Mouse (Mus musculus): Measurements from ENCODE around the gene Foxa3. TPM values are rescaled to one million over a fixed set of nuclear protein-coding genes. Genes with fewer than 3 reads are reported as not detected.

Foxa3 gene
- total and polyA plus RNA-seq, 3 experiments: not detected

- Histone ChIP-seq H3K27me3 (ENCODE audit: control insufficient read depth in 1 of 2, insufficient read depth in 2 of 2, low read length in 2 of 2) (no peaks in the 10 kb centered on the region), H3K4me3 (ENCODE audit: control insufficient read depth in 1 of 2, insufficient read depth in 1 of 2, low read depth in 2 of 2, low read length in 2 of 2) (no peak overlapping the region), H3K9me3 (replicated peaks; ENCODE audit: insufficient read depth, low read length) (no peaks in the 10 kb centered on the region), H3K36me3 (ENCODE audit: control insufficient read depth in 1 of 2, insufficient read depth in 2 of 2, low read length in 2 of 2) (peaks cover 9 to 10% of the 10 kb centered on the region in 2 experiments), H3K27ac (ENCODE audit: control insufficient read depth, low read depth, low read length) (no peak overlapping the region), H3K79me2 (ENCODE audit: control insufficient read depth, insufficient read depth, low read length, poor library complexity) (peaks cover under 1% of the 10 kb centered on the region; the same call in 1 of the 2 replicates), H3K9ac (ENCODE audit: control insufficient read depth, low read depth, low read length, poor library complexity, severe bottlenecking) (no peak overlapping the region), H3K4me1 (ENCODE audit: control insufficient read depth in 1 of 2, insufficient read depth in 2 of 2, low read length in 2 of 2) (peaks cover 5 to 7% of the 10 kb centered on the region in 2 experiments; a peak in 3 of 4 replicates)
- no peak for DNase-seq (ENCODE audit: low read depth, low spot score)
- TF ChIP-seq ETS1 (IDR thresholded peaks at IDR 0.05; ENCODE audit: low read depth, low read length) (no peak), SIN3A (IDR thresholded peaks at IDR 0.05; ENCODE audit: low read length) (no peak), CHD1 (IDR thresholded peaks at IDR 0.05; ENCODE audit: low read depth, low read length) (no peak), USF1 (IDR thresholded peaks at IDR 0.05; ENCODE audit: low read depth, low read length) (no peak)
Measured at GRCm38 (mm10) chr7:19031641-19032040, 8.3 kb upstream of the Foxa3 start.

GRCm38 (mm10) chr7:19029084-19029653 is 5.8 kb upstream of the Foxa3 start:
- TF ChIP-seq UBTF (IDR thresholded peaks at IDR 0.05; ENCODE audit: borderline replicate concordance, insufficient read depth, low read depth, low read length): no peak
- peak; percentile 55 for TF ChIP-seq SMC3 (IDR thresholded peaks at IDR 0.05; ENCODE audit: low read depth, low read length)
- no peak for TF ChIP-seq E2F4 (IDR thresholded peaks at IDR 0.05; ENCODE audit: borderline replicate concordance, low read depth, low read length)
- no peak for TF ChIP-seq ZKSCAN1 (IDR thresholded peaks at IDR 0.05; ENCODE audit: low read depth, low read length)
- peak; percentile 36 for TF ChIP-seq RAD21 (IDR thresholded peaks at IDR 0.05; ENCODE audit: low read depth, low read length)
- TF ChIP-seq GATA1 (IDR thresholded peaks at IDR 0.05; ENCODE audit: low read depth, low read length): no peak
- TF ChIP-seq CTCF (IDR thresholded peaks at IDR 0.05 in 2 of 3, conservative IDR thresholded peaks at IDR 0.05 in 1 of 3; ENCODE audit: control insufficient read depth in 1 of 3, insufficient read depth in 1 of 3, low read depth in 2 of 3, low read length in 3 of 3, poor library complexity in 1 of 3, severe bottlenecking in 1 of 3): peak; percentile 72 to 85 (median 83)
- no peak for TF ChIP-seq CHD1 (IDR thresholded peaks at IDR 0.05; ENCODE audit: low read depth, low read length)
- TF ChIP-seq MAX (IDR thresholded peaks at IDR 0.05; ENCODE audit: low read length): no peak
- TF ChIP-seq ETS1 (IDR thresholded peaks at IDR 0.05; ENCODE audit: low read depth, low read length): no peak
- peaks cover 21% of the 10 kb centered on the region for H3K79me2 ChIP-seq (ENCODE audit: control insufficient read depth, insufficient read depth, low read length, poor library complexity)
- no peaks in the 10 kb centered on the region for H3K9me3 ChIP-seq (replicated peaks; ENCODE audit: insufficient read depth, low read length)
- H3K27me3 ChIP-seq (ENCODE audit: control insufficient read depth in 1 of 2, insufficient read depth in 2 of 2, low read length in 2 of 2): no peaks in the 10 kb centered on the region
- H3K9ac ChIP-seq (ENCODE audit: control insufficient read depth, low read depth, low read length, poor library complexity, severe bottlenecking): no peak overlapping the region
- peaks cover 9 to 14% of the 10 kb centered on the region in 2 experiments for H3K4me1 ChIP-seq (ENCODE audit: control insufficient read depth in 1 of 2, insufficient read depth in 2 of 2, low read length in 2 of 2)
- H3K4me3 ChIP-seq (ENCODE audit: control insufficient read depth in 1 of 2, insufficient read depth in 1 of 2, low read depth in 2 of 2, low read length in 2 of 2): no peak overlapping the region
- no peak overlapping the region for H3K27ac ChIP-seq (ENCODE audit: control insufficient read depth, low read depth, low read length)
- H3K36me3 ChIP-seq (ENCODE audit: control insufficient read depth in 1 of 2, insufficient read depth in 2 of 2, low read length in 2 of 2): peaks cover 8 to 22% of the 10 kb centered on the region in 2 experiments
- DNase-seq (ENCODE audit: low read depth, low spot score): peak; percentile 75

GRCm38 (mm10) chr7:19028067-19028466 is 4.7 kb upstream of the Foxa3 start:
- peaks cover 8 to 22% of the 10 kb centered on the region in 2 experiments for H3K36me3 ChIP-seq (ENCODE audit: control insufficient read depth in 1 of 2, insufficient read depth in 2 of 2, low read length in 2 of 2)
- H3K27me3 ChIP-seq (ENCODE audit: control insufficient read depth in 1 of 2, insufficient read depth in 2 of 2, low read length in 2 of 2): no peaks in the 10 kb centered on the region; a peak in 1 of 4 replicates
- peaks cover 9 to 19% of the 10 kb centered on the region in 2 experiments for H3K4me1 ChIP-seq (ENCODE audit: control insufficient read depth in 1 of 2, insufficient read depth in 2 of 2, low read length in 2 of 2)
- H3K9me3 ChIP-seq (replicated peaks; ENCODE audit: insufficient read depth, low read length): no peaks in the 10 kb centered on the region
- DNase-seq (ENCODE audit: low read depth, low spot score): peak; percentile 79
- TF ChIP-seq TCF12 (IDR thresholded peaks at IDR 0.05; ENCODE audit: low read depth, low read length) (0 out of 2 replicates have a peak, but pooled peaks have one; percentile 9), EP300 (IDR thresholded peaks at IDR 0.05; ENCODE audit: low read depth in 1 of 2, low read length in 2 of 2) (peak; percentile 10 to 81; a peak in 3 of 4 replicates), GATA1 (IDR thresholded peaks at IDR 0.05; ENCODE audit: low read depth, low read length) (peak; percentile 60), JUND (IDR thresholded peaks at IDR 0.05; ENCODE audit: low read depth, low read length) (peak; percentile 63; the same call in 1 of the 2 replicates), ZNF384 (IDR thresholded peaks at IDR 0.05; ENCODE audit: low read depth, low read length) (0 out of 2 replicates have a peak, but pooled peaks have one; percentile 33), TAL1 (IDR thresholded peaks at IDR 0.05; ENCODE audit: low read length) (no peak), RCOR1 (IDR thresholded peaks at IDR 0.05; ENCODE audit: low read depth, low read length) (0 out of 2 replicates have a peak, but pooled peaks have one; percentile 45), CHD1 (IDR thresholded peaks at IDR 0.05; ENCODE audit: low read depth, low read length) (no peak)
- H3K4me3 ChIP-seq (ENCODE audit: control insufficient read depth in 1 of 2, insufficient read depth in 1 of 2, low read depth in 2 of 2, low read length in 2 of 2): no peak overlapping the region
- no peak overlapping the region for H3K27ac ChIP-seq (ENCODE audit: control insufficient read depth, low read depth, low read length)
- peaks cover 22% of the 10 kb centered on the region for H3K79me2 ChIP-seq (ENCODE audit: control insufficient read depth, insufficient read depth, low read length, poor library complexity)
- no peak overlapping the region for H3K9ac ChIP-seq (ENCODE audit: control insufficient read depth, low read depth, low read length, poor library complexity, severe bottlenecking)

All from MEL (cell line).